Mouse (Mus musculus): ENCODE measurements at regions not wholly inside any gene's neighbourhood (a gene's known extent, or its start where the extent isn't known, plus 50 kb on each side); places are given as distances from the start of the nearest gene placed in this dataset.
"Not testable (repeated sequence)": the region's sequence is repeated elsewhere in the genome, so short reads cannot be mapped to it uniquely, and the experiment has no call there.

GRCm38 (mm10) chr2:95433996-95434395 is 884.0 kb upstream of the Lrrc4c start:
- not testable (repeated sequence) for H3K4me2 ChIP-seq; H3K9me3 ChIP-seq (ENCODE audit: low read depth, low read length); H3K27me3 ChIP-seq (ENCODE audit: insufficient read depth, low read length); H3K9ac ChIP-seq; H3K4me1 ChIP-seq (ENCODE audit: insufficient read depth); ATAC-seq (ENCODE audit: insufficient read depth); H3K36me3 ChIP-seq (ENCODE audit: insufficient read depth); H3K27ac ChIP-seq (ENCODE audit: low read depth); DNase-seq; H3K4me3 ChIP-seq (ENCODE audit: low read depth, low read length)
- 57% methylated on average over 1 of the region's 1 CpGs for WGBS

DNA sequence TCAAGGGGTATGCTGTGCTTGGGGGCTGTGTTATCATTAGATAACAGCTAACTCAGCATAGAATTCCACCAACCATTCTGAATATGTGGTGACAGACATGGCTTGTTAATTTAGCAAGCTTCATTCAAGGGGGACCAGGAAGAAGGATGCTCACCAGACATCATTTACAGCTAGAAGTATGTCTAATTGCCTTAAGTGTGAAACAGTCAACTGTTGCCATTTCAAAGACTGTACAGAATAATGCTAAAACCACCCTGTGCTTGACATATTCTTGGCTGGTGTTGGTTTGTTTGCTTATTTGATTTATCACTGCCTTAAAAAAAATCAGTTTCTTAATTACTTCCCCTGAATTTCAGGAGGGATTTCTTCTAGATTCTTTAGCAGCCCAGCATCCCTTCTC is 877.0 kb upstream of the Lrrc4c start:
- no peak overlapping the region for H3K4me2 ChIP-seq
- DNase-seq: no peak
- no peak overlapping the region for H3K4me3 ChIP-seq (ENCODE audit: low read depth, low read length)
- no peak for TF ChIP-seq CTCF (IDR thresholded peaks at IDR 0.05; ENCODE audit: low read depth)
- no peaks in the 10 kb centered on the region for H3K9me3 ChIP-seq (ENCODE audit: low read depth, low read length)
- H3K9ac ChIP-seq: no peak overlapping the region
- no peak overlapping the region for H3K27ac ChIP-seq (ENCODE audit: low read depth)
- H3K27me3 ChIP-seq (ENCODE audit: insufficient read depth, low read length): no peaks in the 10 kb centered on the region
- no peak for ATAC-seq (ENCODE audit: insufficient read depth)
- no peaks in the 10 kb centered on the region for H3K4me1 ChIP-seq (ENCODE audit: insufficient read depth)
- H3K36me3 ChIP-seq (ENCODE audit: insufficient read depth): no peaks in the 10 kb centered on the region

DNA sequence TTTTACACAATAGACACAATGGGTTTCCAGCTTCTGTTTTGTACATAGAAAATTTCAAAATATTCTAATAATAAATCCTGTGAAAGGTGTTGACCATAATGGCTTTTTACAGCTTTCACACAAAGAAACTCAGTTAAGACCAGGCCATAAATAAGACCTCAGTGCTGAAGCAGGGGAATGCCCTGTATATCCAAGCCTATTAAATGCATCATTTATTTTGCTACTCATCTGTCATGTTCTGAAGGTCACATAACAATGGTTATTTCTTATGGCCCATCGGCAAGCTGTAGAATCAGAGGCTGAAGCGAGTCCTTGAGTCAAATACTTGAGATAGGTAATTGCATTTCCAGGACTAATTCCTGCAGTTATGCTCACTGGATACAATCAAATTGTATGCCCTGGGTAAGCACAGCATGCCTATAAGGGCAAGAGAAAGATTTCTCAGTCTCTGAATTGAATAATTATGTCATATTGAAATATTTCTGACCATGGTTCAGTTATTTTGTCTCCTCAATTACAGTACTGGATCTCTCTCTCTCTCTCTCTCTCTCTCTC is 874.6 kb upstream of the Lrrc4c start:
- no peak for TF ChIP-seq CTCF (IDR thresholded peaks at IDR 0.05; ENCODE audit: low read depth)
- no peak overlapping the region for H3K4me3 ChIP-seq (ENCODE audit: low read depth, low read length)
- H3K27me3 ChIP-seq (ENCODE audit: insufficient read depth, low read length): no peaks in the 10 kb centered on the region
- no peaks in the 10 kb centered on the region for H3K4me1 ChIP-seq (ENCODE audit: insufficient read depth)
- H3K4me2 ChIP-seq: no peak overlapping the region
- H3K36me3 ChIP-seq (ENCODE audit: insufficient read depth): no peaks in the 10 kb centered on the region
- no peaks in the 10 kb centered on the region for H3K9me3 ChIP-seq (ENCODE audit: low read depth, low read length)
- no peak overlapping the region for H3K27ac ChIP-seq (ENCODE audit: low read depth)
- 81% methylated on average over 2 of the region's 2 CpGs for WGBS
- H3K9ac ChIP-seq: no peak overlapping the region
- no peak for ATAC-seq (ENCODE audit: insufficient read depth)
- no peak for DNase-seq

DNA sequence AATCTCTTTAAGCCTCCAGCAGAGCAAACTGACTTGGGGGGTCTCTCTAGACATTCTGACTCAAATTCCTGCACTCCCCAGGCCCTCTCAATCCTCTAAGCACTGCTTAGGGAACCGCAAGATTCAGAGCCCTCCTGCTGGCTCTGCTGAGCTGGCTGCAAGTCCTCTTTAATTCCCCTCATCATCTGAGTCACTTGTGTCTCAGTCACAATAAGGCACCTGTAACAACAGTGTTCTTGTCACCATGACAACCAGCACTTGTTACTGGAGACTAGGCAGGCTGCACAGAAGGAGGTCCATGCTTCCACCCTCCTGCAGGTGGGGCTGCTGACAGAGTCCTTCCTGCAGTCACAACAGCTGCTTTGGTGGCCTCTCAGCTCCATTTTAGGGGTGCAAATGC is 869.1 kb upstream of the Lrrc4c start:
- H3K9me3 ChIP-seq (ENCODE audit: low read depth, low read length): no peaks in the 10 kb centered on the region
- ATAC-seq (ENCODE audit: insufficient read depth) (no peak; the same call in 1 of the 2 replicates), DNase-seq (peak; percentile 5)
- H3K9ac ChIP-seq: no peak overlapping the region
- no peak overlapping the region for H3K4me3 ChIP-seq (ENCODE audit: low read depth, low read length)
- 6% methylated on average over 1 of the region's 1 CpGs for WGBS
- H3K4me2 ChIP-seq: no peak overlapping the region
- no peaks in the 10 kb centered on the region for H3K4me1 ChIP-seq (ENCODE audit: insufficient read depth)
- H3K27me3 ChIP-seq (ENCODE audit: insufficient read depth, low read length): no peaks in the 10 kb centered on the region
- H3K27ac ChIP-seq (ENCODE audit: low read depth): no peak overlapping the region
- no peak for TF ChIP-seq CTCF (IDR thresholded peaks at IDR 0.05; ENCODE audit: low read depth)
- H3K36me3 ChIP-seq (ENCODE audit: insufficient read depth): no peaks in the 10 kb centered on the region

GRCm38 (mm10) chr2:95479827-95480226 is 838.1 kb upstream of the Lrrc4c start:
- no peak overlapping the region for H3K9ac ChIP-seq
- no peak overlapping the region for H3K4me3 ChIP-seq (ENCODE audit: low read depth, low read length)
- H3K4me2 ChIP-seq: no peak overlapping the region
- no peak for TF ChIP-seq CTCF (IDR thresholded peaks at IDR 0.05; ENCODE audit: low read depth)
- no peaks in the 10 kb centered on the region for H3K36me3 ChIP-seq (ENCODE audit: insufficient read depth)
- no peak overlapping the region for H3K27ac ChIP-seq (ENCODE audit: low read depth)
- no peaks in the 10 kb centered on the region for H3K27me3 ChIP-seq (ENCODE audit: insufficient read depth, low read length)
- H3K9me3 ChIP-seq (ENCODE audit: low read depth, low read length): no peaks in the 10 kb centered on the region
- ATAC-seq (ENCODE audit: insufficient read depth): no peak
- 78% methylated on average over 5 of the region's 5 CpGs for WGBS
- no peak for DNase-seq
- no peaks in the 10 kb centered on the region for H3K4me1 ChIP-seq (ENCODE audit: insufficient read depth)

DNA sequence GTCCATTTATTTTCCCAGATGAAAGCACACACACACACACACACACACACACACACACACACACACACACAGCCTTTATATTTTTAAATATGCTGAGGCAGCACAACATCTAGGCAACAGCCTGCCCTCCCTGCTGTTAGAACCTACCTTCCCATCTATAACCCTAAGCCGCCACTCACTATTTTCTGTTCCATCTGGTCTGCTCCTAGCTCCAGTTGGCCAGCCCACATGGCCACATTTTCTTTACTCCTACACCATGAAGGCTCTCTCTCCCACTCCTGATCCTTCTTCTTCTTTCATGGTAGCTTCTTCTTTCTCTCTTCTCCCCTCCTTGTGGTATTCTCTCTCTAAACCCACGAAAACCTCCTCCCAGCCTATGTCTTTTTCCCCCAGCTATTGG is 834.6 kb upstream of the Lrrc4c start:
- H3K4me2 ChIP-seq: no peak overlapping the region
- no peak overlapping the region for H3K4me3 ChIP-seq (ENCODE audit: low read depth, low read length)
- TF ChIP-seq CTCF (IDR thresholded peaks at IDR 0.05; ENCODE audit: low read depth): no peak
- WGBS: 90% methylated on average over 2 of the region's 2 CpGs
- no peaks in the 10 kb centered on the region for H3K9me3 ChIP-seq (ENCODE audit: low read depth, low read length)
- no peaks in the 10 kb centered on the region for H3K4me1 ChIP-seq (ENCODE audit: insufficient read depth)
- no peak overlapping the region for H3K9ac ChIP-seq
- no peaks in the 10 kb centered on the region for H3K36me3 ChIP-seq (ENCODE audit: insufficient read depth)
- DNase-seq (no peak), ATAC-seq (ENCODE audit: insufficient read depth) (no peak)
- no peaks in the 10 kb centered on the region for H3K27me3 ChIP-seq (ENCODE audit: insufficient read depth, low read length)
- H3K27ac ChIP-seq (ENCODE audit: low read depth): no peak overlapping the region

DNA sequence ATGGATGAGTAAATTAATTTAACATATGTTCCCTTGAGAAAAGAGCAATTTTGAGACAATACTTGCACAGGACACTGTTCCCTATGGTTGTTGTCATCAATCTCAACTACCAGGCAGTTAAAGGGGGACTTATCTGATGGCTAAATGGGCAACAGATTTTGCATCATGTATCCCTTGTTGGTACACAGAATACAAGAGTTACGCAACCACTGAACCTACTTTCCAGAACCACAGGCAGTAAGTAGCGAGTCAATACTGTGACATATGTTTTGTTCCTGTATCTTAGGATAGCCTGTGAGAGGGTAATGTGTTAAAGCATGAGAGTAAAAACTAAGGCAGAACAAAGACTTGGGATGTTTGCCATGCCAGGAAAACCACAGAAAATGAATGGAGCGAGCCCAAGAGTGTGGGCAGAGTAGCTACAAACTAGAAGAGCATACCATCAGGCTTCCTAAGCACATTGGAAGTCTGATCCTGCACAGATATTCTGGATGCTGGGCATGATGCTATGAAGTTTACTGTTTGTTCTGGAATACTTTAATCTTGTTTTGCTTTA is 830.3 kb upstream of the Lrrc4c start:
- no peak overlapping the region for H3K9ac ChIP-seq
- no peaks in the 10 kb centered on the region for H3K36me3 ChIP-seq (ENCODE audit: insufficient read depth)
- no peak overlapping the region for H3K4me2 ChIP-seq
- ATAC-seq (ENCODE audit: insufficient read depth) (no peak), DNase-seq (no peak)
- WGBS: 80% methylated on average over 3 of the region's 3 CpGs
- H3K27me3 ChIP-seq (ENCODE audit: insufficient read depth, low read length): no peaks in the 10 kb centered on the region
- H3K27ac ChIP-seq (ENCODE audit: low read depth): no peak overlapping the region
- no peaks in the 10 kb centered on the region for H3K9me3 ChIP-seq (ENCODE audit: low read depth, low read length)
- TF ChIP-seq CTCF (IDR thresholded peaks at IDR 0.05; ENCODE audit: low read depth): no peak
- no peak overlapping the region for H3K4me3 ChIP-seq (ENCODE audit: low read depth, low read length)
- no peaks in the 10 kb centered on the region for H3K4me1 ChIP-seq (ENCODE audit: insufficient read depth)

Measured in lung, embryonic 14.5 days (tissue).